Mouse (Mus musculus): Measurements from ENCODE around the gene Fam168a. TPM values are rescaled to one million over a fixed set of nuclear protein-coding genes. Genes with fewer than 3 reads are reported as not detected.
"Not testable (repeated sequence)": the region's sequence is repeated elsewhere in the genome, so short reads cannot be mapped to it uniquely, and the experiment has no call there.

The Fam168a gene
- polyA plus RNA-seq, 1 experiment from 2014 or later: 6.3 TPM

- Histone ChIP-seq H3K27ac (ENCODE audit: low read length) (peak overlapping the region; percentile 5), H3K4me1 (ENCODE audit: control insufficient read depth, low read depth, low read length) (peaks cover 65% of the 10 kb centered on the region), H3K27me3 (ENCODE audit: control insufficient read depth, insufficient read depth, low read depth, low read length) (no peaks in the 10 kb centered on the region), H3K9me3 (replicated peaks; ENCODE audit: control insufficient read depth, low read length) (no peaks in the 10 kb centered on the region), H3K9ac (ENCODE audit: low read depth, low read length) (no peak overlapping the region), H3K4me3 (ENCODE audit: low read depth, low read length) (no peak overlapping the region), H3K36me3 (ENCODE audit: control insufficient read depth, insufficient read depth) (peaks cover 7% of the 10 kb centered on the region; the same call in 1 of the 2 replicates), H3K4me2 (ENCODE audit: low read depth, low read length) (no peak overlapping the region)
- no peak for ATAC-seq (ENCODE audit: low read depth)
- 59% methylated on average over 6 of the region's 6 CpGs for WGBS (ENCODE audit: insufficient replicate concordance)
These were observed 133.4 kb downstream of the Fam168a start for GRCm38 (mm10) chr7:100839632-100840402.

- H3K4me3 ChIP-seq (ENCODE audit: low read depth, low read length): no peak overlapping the region
- no peaks in the 10 kb centered on the region for H3K9me3 ChIP-seq (replicated peaks; ENCODE audit: control insufficient read depth, low read length)
- ATAC-seq (ENCODE audit: low read depth): no peak
- H3K27me3 ChIP-seq (ENCODE audit: control insufficient read depth, insufficient read depth, low read depth, low read length): no peaks in the 10 kb centered on the region
- H3K4me1 ChIP-seq (ENCODE audit: control insufficient read depth, low read depth, low read length): peaks cover 66% of the 10 kb centered on the region
- 69% methylated on average over 1 of the region's 1 CpGs for WGBS (ENCODE audit: insufficient replicate concordance)
- peak overlapping the region; percentile 5 for H3K27ac ChIP-seq (ENCODE audit: low read length)
- no peak overlapping the region for H3K9ac ChIP-seq (ENCODE audit: low read depth, low read length)
- no peak overlapping the region for H3K4me2 ChIP-seq (ENCODE audit: low read depth, low read length)
- peaks cover 7% of the 10 kb centered on the region; the same call in 1 of the 2 replicates for H3K36me3 ChIP-seq (ENCODE audit: control insufficient read depth, insufficient read depth)
These were observed 134.5 kb downstream of the Fam168a start for GRCm38 (mm10) chr7:100840906-100841305.

GRCm38 (mm10) chr7:100841608-100842007 lies 135.2 kb downstream of the Fam168a start:
- H3K27ac ChIP-seq (ENCODE audit: low read length): peak overlapping the region; percentile 45; the same call in 1 of the 2 replicates
- no peak overlapping the region for H3K9ac ChIP-seq (ENCODE audit: low read depth, low read length)
- H3K4me3 ChIP-seq (ENCODE audit: low read depth, low read length): no peak overlapping the region
- no peaks in the 10 kb centered on the region for H3K9me3 ChIP-seq (replicated peaks; ENCODE audit: control insufficient read depth, low read length)
- no peak for ATAC-seq (ENCODE audit: low read depth)
- H3K27me3 ChIP-seq (ENCODE audit: control insufficient read depth, insufficient read depth, low read depth, low read length): no peaks in the 10 kb centered on the region
- WGBS (ENCODE audit: insufficient replicate concordance): 81% methylated on average over 6 of the region's 6 CpGs
- H3K36me3 ChIP-seq (ENCODE audit: control insufficient read depth, insufficient read depth): peaks cover 7% of the 10 kb centered on the region; the same call in 1 of the 2 replicates
- H3K4me2 ChIP-seq (ENCODE audit: low read depth, low read length): no peak overlapping the region
- peaks cover 65% of the 10 kb centered on the region for H3K4me1 ChIP-seq (ENCODE audit: control insufficient read depth, low read depth, low read length)

GRCm38 (mm10) chr7:100842175-100842574 lies 135.7 kb downstream of the Fam168a start:
- H3K4me1 ChIP-seq (ENCODE audit: control insufficient read depth, low read depth, low read length): peaks cover 69% of the 10 kb centered on the region
- no peaks in the 10 kb centered on the region for H3K27me3 ChIP-seq (ENCODE audit: control insufficient read depth, insufficient read depth, low read depth, low read length)
- H3K9me3 ChIP-seq (replicated peaks; ENCODE audit: control insufficient read depth, low read length): no peaks in the 10 kb centered on the region
- 89% methylated on average over 5 of the region's 5 CpGs for WGBS (ENCODE audit: insufficient replicate concordance)
- no peak overlapping the region for H3K4me3 ChIP-seq (ENCODE audit: low read depth, low read length)
- no peak overlapping the region for H3K4me2 ChIP-seq (ENCODE audit: low read depth, low read length)
- no peak for ATAC-seq (ENCODE audit: low read depth)
- H3K36me3 ChIP-seq (ENCODE audit: control insufficient read depth, insufficient read depth): peaks cover 10% of the 10 kb centered on the region
- no peak overlapping the region for H3K9ac ChIP-seq (ENCODE audit: low read depth, low read length)
- peak overlapping the region; percentile 49 for H3K27ac ChIP-seq (ENCODE audit: low read length)

DNA sequence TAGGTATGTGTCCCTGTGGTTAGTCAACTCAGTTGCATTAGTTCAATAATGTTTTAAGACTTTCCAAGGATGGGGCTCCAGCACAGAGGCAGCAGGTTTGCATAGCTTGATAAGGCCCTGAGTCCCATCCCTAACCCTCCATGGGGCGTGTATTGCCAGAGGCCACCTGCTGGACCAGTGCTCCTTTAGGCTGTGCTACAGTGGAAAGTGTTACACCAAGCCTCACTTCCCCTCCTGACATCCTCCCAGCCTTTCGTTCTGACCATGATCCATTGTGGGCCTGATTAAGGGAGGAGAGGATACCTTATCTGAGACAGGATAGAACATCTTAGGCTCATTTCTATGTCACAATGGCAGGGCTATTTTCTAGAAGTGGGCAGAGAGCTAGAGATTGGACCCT lies 137.4 kb downstream of the Fam168a start:
- ATAC-seq (ENCODE audit: low read depth): peak; percentile 83

DNA sequence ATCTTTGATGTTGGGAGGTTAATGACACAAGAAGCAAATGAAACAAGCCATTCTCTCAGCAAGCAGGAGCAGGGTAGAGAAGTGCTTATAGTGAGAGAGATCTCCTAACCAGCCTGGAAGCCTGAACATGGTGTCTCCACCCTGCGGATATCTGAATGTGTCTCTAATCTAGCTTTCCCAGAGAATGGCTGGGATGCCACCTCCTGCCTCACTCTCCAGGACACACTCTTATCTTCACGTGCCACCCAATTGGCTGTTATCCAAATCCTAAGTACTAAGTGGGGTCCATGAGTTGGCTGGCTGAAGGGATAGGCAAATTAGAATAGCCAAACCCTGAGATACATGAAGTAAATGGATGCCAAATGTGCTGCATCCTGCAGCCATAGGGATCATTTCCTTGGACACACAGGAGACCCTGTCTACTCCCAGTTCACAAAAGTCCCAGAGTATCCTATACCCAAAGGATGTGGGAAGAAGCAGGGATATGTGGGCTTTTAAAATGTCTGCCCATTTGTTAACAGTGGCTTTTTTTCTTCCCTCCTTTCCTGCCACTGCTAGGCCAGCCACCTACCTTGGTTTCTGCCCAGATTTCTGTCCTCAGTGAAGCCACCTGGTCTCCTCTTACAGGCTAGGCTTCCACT lies 138.1 kb downstream of the Fam168a start:
- Histone ChIP-seq H3K4me3 (ENCODE audit: low read depth, low read length) (peak overlapping the region; percentile 37), H3K27ac (ENCODE audit: low read length) (peak overlapping the region; percentile 97), H3K9ac (ENCODE audit: low read depth, low read length) (peak overlapping the region; percentile 60), H3K9me3 (replicated peaks; ENCODE audit: control insufficient read depth, low read length) (no peaks in the 10 kb centered on the region), H3K27me3 (ENCODE audit: control insufficient read depth, insufficient read depth, low read depth, low read length) (no peaks in the 10 kb centered on the region), H3K36me3 (ENCODE audit: control insufficient read depth, insufficient read depth) (peaks cover 30% of the 10 kb centered on the region), H3K4me2 (ENCODE audit: low read depth, low read length) (peak overlapping the region; percentile 78), H3K4me1 (ENCODE audit: control insufficient read depth, low read depth, low read length) (peaks cover 59% of the 10 kb centered on the region)
- 6% methylated on average over 2 of the region's 2 CpGs for WGBS (ENCODE audit: insufficient replicate concordance)
- peak; percentile 92 for ATAC-seq (ENCODE audit: low read depth)

More for the DNA sequence above, 137.4 kb downstream of the Fam168a start:
- WGBS (ENCODE audit: insufficient replicate concordance): 20% methylated on average over 2 of the region's 2 CpGs
- H3K4me3 ChIP-seq (ENCODE audit: low read depth, low read length): peak overlapping the region; percentile 37
- H3K9me3 ChIP-seq (replicated peaks; ENCODE audit: control insufficient read depth, low read length): no peaks in the 10 kb centered on the region
- peak overlapping the region; percentile 60 for H3K9ac ChIP-seq (ENCODE audit: low read depth, low read length)
- peak overlapping the region; percentile 78 for H3K4me2 ChIP-seq (ENCODE audit: low read depth, low read length)
- H3K27ac ChIP-seq (ENCODE audit: low read length): peak overlapping the region; percentile 97
- H3K27me3 ChIP-seq (ENCODE audit: control insufficient read depth, insufficient read depth, low read depth, low read length): no peaks in the 10 kb centered on the region
- peaks cover 65% of the 10 kb centered on the region for H3K4me1 ChIP-seq (ENCODE audit: control insufficient read depth, low read depth, low read length)
- peaks cover 26% of the 10 kb centered on the region for H3K36me3 ChIP-seq (ENCODE audit: control insufficient read depth, insufficient read depth)

- Histone ChIP-seq H3K36me3 (ENCODE audit: control insufficient read depth, insufficient read depth) (peaks cover 33% of the 10 kb centered on the region), H3K4me1 (ENCODE audit: control insufficient read depth, low read depth, low read length) (peaks cover 54% of the 10 kb centered on the region), H3K27me3 (ENCODE audit: control insufficient read depth, insufficient read depth, low read depth, low read length) (no peaks in the 10 kb centered on the region), H3K4me3 (ENCODE audit: low read depth, low read length) (no peak overlapping the region), H3K27ac (ENCODE audit: low read length) (peak overlapping the region; percentile 97), H3K9me3 (replicated peaks; ENCODE audit: control insufficient read depth, low read length) (no peaks in the 10 kb centered on the region), H3K4me2 (ENCODE audit: low read depth, low read length) (peak overlapping the region; percentile 78), H3K9ac (ENCODE audit: low read depth, low read length) (peak overlapping the region; percentile 60)
- no peak for ATAC-seq (ENCODE audit: low read depth)
These were observed 138.6 kb downstream of the Fam168a start for GRCm38 (mm10) chr7:100845026-100845400.

- ATAC-seq (ENCODE audit: low read depth): peak; percentile 27
- H3K4me1 ChIP-seq (ENCODE audit: control insufficient read depth, low read depth, low read length): peaks cover 50% of the 10 kb centered on the region
- peak overlapping the region; percentile 60 for H3K9ac ChIP-seq (ENCODE audit: low read depth, low read length)
These were observed 139.0 kb downstream of the Fam168a start for GRCm38 (mm10) chr7:100845412-100845811.

GRCm38 (mm10) chr7:100846033-100846432 lies 139.6 kb downstream of the Fam168a start:
- Histone ChIP-seq H3K9ac (ENCODE audit: low read depth, low read length) (peak overlapping the region; percentile 40; the same call in 1 of the 2 replicates), H3K4me1 (ENCODE audit: control insufficient read depth, low read depth, low read length) (peaks cover 43% of the 10 kb centered on the region), H3K27ac (ENCODE audit: low read length) (peak overlapping the region; percentile 97), H3K36me3 (ENCODE audit: control insufficient read depth, insufficient read depth) (peaks cover 37% of the 10 kb centered on the region)
- H3K4me2 ChIP-seq (ENCODE audit: low read depth, low read length); H3K27me3 ChIP-seq (ENCODE audit: control insufficient read depth, insufficient read depth, low read depth, low read length); ATAC-seq (ENCODE audit: low read depth); H3K9me3 ChIP-seq (replicated peaks; ENCODE audit: control insufficient read depth, low read length); H3K4me3 ChIP-seq (ENCODE audit: low read depth, low read length): not testable (repeated sequence)
- 67% methylated on average over 7 of the region's 7 CpGs for WGBS (ENCODE audit: insufficient replicate concordance)

More at GRCm38 (mm10) chr7:100845412-100845811, 139.0 kb downstream of the Fam168a start:
- 7% methylated on average over 1 of the region's 1 CpGs for WGBS (ENCODE audit: insufficient replicate concordance)
- no peaks in the 10 kb centered on the region for H3K27me3 ChIP-seq (ENCODE audit: control insufficient read depth, insufficient read depth, low read depth, low read length)
- peak overlapping the region; percentile 97 for H3K27ac ChIP-seq (ENCODE audit: low read length)
- no peaks in the 10 kb centered on the region for H3K9me3 ChIP-seq (replicated peaks; ENCODE audit: control insufficient read depth, low read length)
- H3K4me3 ChIP-seq (ENCODE audit: low read depth, low read length): no peak overlapping the region
- peak overlapping the region; percentile 78 for H3K4me2 ChIP-seq (ENCODE audit: low read depth, low read length)
- peaks cover 33% of the 10 kb centered on the region for H3K36me3 ChIP-seq (ENCODE audit: control insufficient read depth, insufficient read depth)

Measured in liver, embryonic 16.5 days (tissue).